Mouse (Mus musculus): Measurements from ENCODE around the gene Coq10b.

GRCm38 (mm10) chr1:55086868-55087400 is 34.4 kb downstream of the Coq10b start:
- TF ChIP-seq POLR2A (IDR thresholded peaks at IDR 0.05; ENCODE audit: insufficient read depth, low read length) (no peak), CTCF (IDR thresholded peaks at IDR 0.05; ENCODE audit: low read depth, low read length) (no peak)
